Mouse (Mus musculus) CH12.LX (cell line): ENCODE measurements at regions not wholly inside any gene's neighbourhood (a gene's known extent, or its start where the extent isn't known, plus 50 kb on each side); places are given as distances from the start of the nearest gene placed in this dataset.

Source experiments
- DNase-seq: peaks from one replicate; pipeline ENCODE4 v3.0.0-alpha.2; 2013; ENCODE audit errors: extremely low read depth
- H3K27ac ChIP-seq: 2 replicates; pipeline ENCODE4 v1.5.1; 2012; ENCODE audit warnings: low read depth, mild to moderate bottlenecking, control low read depth, moderate library complexity; ENCODE audit not compliant: insufficient read depth
- H3K27me3 ChIP-seq: replicated peaks from 2 replicates; pipeline ENCODE3; 2012; ENCODE audit warnings: inconsistent platforms
- H3K36me3 ChIP-seq, 2 experiments: replicated peaks in 1 of 2; 2 replicates each; pipeline versions ENCODE3 to v1.6.1; 2012; ENCODE audit warnings: inconsistent platforms in 1 of 2, low read length in 1 of 2, mild to moderate bottlenecking in 1 of 2, mixed read lengths in 1 of 2, moderate library complexity in 1 of 2; ENCODE audit not compliant: control insufficient read depth in 1 of 2, insufficient read depth in 1 of 2
- H3K4me1 ChIP-seq, 2 experiments: 2 replicates each; pipeline ENCODE4 v1.6.1; 2012; ENCODE audit warnings: inconsistent platforms in 1 of 2, moderate library complexity in 1 of 2; ENCODE audit not compliant: insufficient read depth in 2 of 2, control insufficient read depth in 1 of 2
- H3K4me2 ChIP-seq: 2 replicates; pipeline ENCODE4 v1.6.1; 2012; ENCODE audit warnings: low read depth, mild to moderate bottlenecking, control low read depth; ENCODE audit not compliant: poor library complexity, insufficient read depth, severe bottlenecking
- H3K4me3 ChIP-seq, 3 experiments: fragments of 150-350 bp in 1 of 3; sonication (generic) in 1 of 3; replicated peaks in 1 of 3; 2 replicates each; pipeline versions ENCODE3 to v1.5.1; 2011 to 2012; ENCODE audit warnings: low read depth in 2 of 3, low read length in 2 of 3, mild to moderate bottlenecking in 2 of 3, moderate library complexity in 2 of 3, control low read depth in 1 of 3, improper control_type of control experiment in 1 of 3, inconsistent platforms in 1 of 3, mixed read lengths in 1 of 3; ENCODE audit not compliant: poor library complexity in 1 of 3
- H3K79me2 ChIP-seq: replicated peaks from 2 replicates; pipeline ENCODE4 v1.6.1; 2012; ENCODE audit warnings: mild to moderate bottlenecking, moderate library complexity; ENCODE audit not compliant: control insufficient read depth, poor library complexity, insufficient read depth, severe bottlenecking; ENCODE audit errors: extremely low read depth
- H3K9ac ChIP-seq: 2 replicates; pipeline ENCODE4 v1.6.1; 2012; ENCODE audit warnings: low read depth, mild to moderate bottlenecking, control low read depth, moderate library complexity; ENCODE audit not compliant: insufficient read depth
- H3K9me3 ChIP-seq: replicated peaks from 2 replicates; pipeline ENCODE3; 2012; ENCODE audit warnings: low read length, inconsistent platforms, mixed read lengths
- CHD2 ChIP-seq: IDR thresholded peaks from 2 replicates; pipeline ENCODE4 v1.6.1; 2011; ENCODE audit warnings: low read length, improper control_type of control experiment
- ELF1 ChIP-seq: IDR thresholded peaks from 2 replicates; pipeline ENCODE4 v1.6.1; 2014; ENCODE audit warnings: low read depth, mild to moderate bottlenecking, inconsistent platforms, low read length, improper control_type of control experiment
- EP300 ChIP-seq: IDR thresholded peaks from 2 replicates; pipeline ENCODE4 v1.6.1; 2011; ENCODE audit warnings: low read length, improper control_type of control experiment
- ETS1 ChIP-seq: conservative IDR thresholded peaks from 2 replicates; pipeline ENCODE4 v1.6.1; 2012; ENCODE audit warnings: low read depth, mild to moderate bottlenecking, inconsistent platforms, low read length, improper control_type of control experiment, moderate library complexity
- HCFC1 ChIP-seq: IDR thresholded peaks from 2 replicates; pipeline ENCODE4 v1.6.1; 2012; ENCODE audit warnings: low read depth, mild to moderate bottlenecking, inconsistent platforms, low read length, improper control_type of control experiment
- IRF4 ChIP-seq: IDR thresholded peaks from 2 replicates; pipeline ENCODE4 v1.6.1; 2014; ENCODE audit warnings: low read depth, mild to moderate bottlenecking, inconsistent platforms, low read length, improper control_type of control experiment
- KAT2A ChIP-seq: IDR thresholded peaks from 2 replicates; pipeline ENCODE4 v1.6.1; 2012; ENCODE audit warnings: low read length, improper control_type of control experiment, inconsistent platforms; ENCODE audit not compliant: insufficient replicate concordance
- MEF2A ChIP-seq: IDR thresholded peaks from 2 replicates; pipeline ENCODE4 v1.6.1; 2014; ENCODE audit warnings: low read depth, mild to moderate bottlenecking, inconsistent platforms, low read length, improper control_type of control experiment, borderline replicate concordance
- MXI1 ChIP-seq: IDR thresholded peaks from 2 replicates; pipeline ENCODE4 v1.6.1; 2011; ENCODE audit warnings: mild to moderate bottlenecking, low read depth, low read length, improper control_type of control experiment
- NRF1 ChIP-seq: IDR thresholded peaks from 2 replicates; pipeline ENCODE4 v1.6.1; 2014; ENCODE audit warnings: low read depth, mild to moderate bottlenecking, inconsistent platforms, low read length, improper control_type of control experiment, moderate library complexity
- POLR2AphosphoS2 ChIP-seq: IDR thresholded peaks from 2 replicates; pipeline ENCODE4 v1.6.1; 2011; ENCODE audit warnings: low read depth, low read length, improper control_type of control experiment
- RAD21 ChIP-seq: IDR thresholded peaks from 2 replicates; pipeline ENCODE4 v1.6.1; 2011; ENCODE audit warnings: low read depth, mild to moderate bottlenecking, low read length, improper control_type of control experiment, moderate library complexity
- TBP ChIP-seq: conservative IDR thresholded peaks from 2 replicates; pipeline ENCODE4 v1.6.1; 2011; ENCODE audit warnings: low read depth, low read length, improper control_type of control experiment
- USF2 ChIP-seq: conservative IDR thresholded peaks from 2 replicates; pipeline ENCODE4 v1.6.1; 2011; ENCODE audit warnings: low read depth, low read length, improper control_type of control experiment
- ZC3H11A ChIP-seq: IDR thresholded peaks from 2 replicates; pipeline ENCODE4 v1.6.1; 2012; ENCODE audit warnings: low read depth, mild to moderate bottlenecking, inconsistent platforms, low read length, improper control_type of control experiment
- dilution Hi-C: fragments of 300-500 bp; cut with MboI; formaldehyde crosslinking; loops from 2 replicates; pipeline ENCODE4 v1.14.3; 2020; ENCODE audit warnings: low sequenced_read_pairs; ENCODE audit not compliant: extremely low pct_unique_long_range_greater_than_20kb, extremely low pct_ligation_motif_present
- in situ Hi-C: fragments of 300-500 bp; cut with MboI; formaldehyde crosslinking; loops from 3 replicates; pipeline ENCODE4 v1.14.3; 2019; ENCODE audit warnings: low sequenced_read_pairs, low pct_ligation_motif_present, low pct_unique_long_range_greater_than_20kb, mixed read lengths

GRCm38 (mm10) chr3:148229192-148229591, 761.2 kb downstream of the Adgrl2 start:
- H3K79me2 ChIP-seq: no peaks in the 10 kb centered on the region
- H3K4me2 ChIP-seq: no peak overlapping the region
- no peak overlapping the region for H3K27ac ChIP-seq
- no peak for DNase-seq
- no peak overlapping the region for H3K4me3 ChIP-seq
- no peaks in the 10 kb centered on the region for H3K36me3 ChIP-seq
- H3K9ac ChIP-seq: no peak overlapping the region
- no peaks in the 10 kb centered on the region for H3K9me3 ChIP-seq
- no peaks in the 10 kb centered on the region for H3K27me3 ChIP-seq
- in situ Hi-C loops: no loop called here
- dilution Hi-C loops: no loop called here
- peaks cover 0 to 22% of the 10 kb centered on the region in 2 experiments; a peak in 2 of 4 replicates for H3K4me1 ChIP-seq
- no peak for TF ChIP-seq HCFC1
- TF ChIP-seq IRF4: no peak
- no peak for TF ChIP-seq USF2
- no peak for TF ChIP-seq NRF1

GRCm38 (mm10) chr3:148228002-148228707, 762.2 kb downstream of the Adgrl2 start:
- no peak overlapping the region for H3K4me2 ChIP-seq
- H3K4me3 ChIP-seq: no peak overlapping the region
- no peak overlapping the region for H3K9ac ChIP-seq
- H3K9me3 ChIP-seq: no peaks in the 10 kb centered on the region
- no peaks in the 10 kb centered on the region for H3K36me3 ChIP-seq
- peaks cover 0 to 22% of the 10 kb centered on the region in 2 experiments; a peak in 2 of 4 replicates for H3K4me1 ChIP-seq
- no peak for TF ChIP-seq ZC3H11A
- TF ChIP-seq MXI1: no peak
- TF ChIP-seq CHD2: no peak
- TF ChIP-seq ETS1: no peak
- no peak for TF ChIP-seq ELF1
- TF ChIP-seq TBP: no peak
- no peak for TF ChIP-seq KAT2A
- no peak for TF ChIP-seq NRF1
- no peak for TF ChIP-seq EP300
- no peak for TF ChIP-seq POLR2AphosphoS2
- no peak for TF ChIP-seq MEF2A
- TF ChIP-seq RAD21: no peak
- TF ChIP-seq, all 38 proteins: peak for 0
- H3K79me2 ChIP-seq: no peaks in the 10 kb centered on the region
- dilution Hi-C loops: no loop called here
- DNase-seq: peak; percentile 15
- in situ Hi-C loops: no loop called here
- H3K27ac ChIP-seq: no peak overlapping the region
- H3K27me3 ChIP-seq: no peaks in the 10 kb centered on the region
